Mouse (Mus musculus) A20 (cell line): ENCODE measurements around the gene Ccl21b.
"Not testable (repeated sequence)": the region's sequence is repeated elsewhere in the genome, so short reads cannot be mapped to it uniquely, and the experiment has no call there.

ENCODE experiments used
- DNase-seq: peaks from one replicate; pipeline ENCODE4 v3.0.0-alpha.2; 2011; ENCODE audit warnings: low read depth, low spot score

The Ccl21b gene

DNA sequence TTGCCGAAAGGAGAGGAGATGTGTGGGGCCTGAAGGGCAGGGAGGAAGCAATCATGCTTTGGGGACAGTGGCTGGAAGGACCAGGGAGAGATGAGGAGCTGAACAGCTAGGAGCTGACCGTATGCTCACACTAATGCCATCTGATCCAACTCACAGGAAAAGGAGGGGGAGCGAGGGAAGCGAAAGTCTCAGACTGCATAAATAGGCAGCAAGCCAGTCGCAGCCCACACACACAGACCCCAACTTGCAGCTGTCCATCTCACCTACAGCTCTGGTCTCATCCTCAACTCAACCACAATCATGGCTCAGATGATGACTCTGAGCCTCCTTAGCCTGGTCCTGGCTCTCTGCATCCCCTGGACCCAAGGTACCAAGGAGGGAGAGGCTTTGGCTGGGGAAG lies at the start of gene Ccl21b:
Gene Ccl21b, plus strand, starts transcription at position 301 of the 400 bp plus-strand sequence.
- DNase-seq, result not testable (repeated sequence)

DNA sequence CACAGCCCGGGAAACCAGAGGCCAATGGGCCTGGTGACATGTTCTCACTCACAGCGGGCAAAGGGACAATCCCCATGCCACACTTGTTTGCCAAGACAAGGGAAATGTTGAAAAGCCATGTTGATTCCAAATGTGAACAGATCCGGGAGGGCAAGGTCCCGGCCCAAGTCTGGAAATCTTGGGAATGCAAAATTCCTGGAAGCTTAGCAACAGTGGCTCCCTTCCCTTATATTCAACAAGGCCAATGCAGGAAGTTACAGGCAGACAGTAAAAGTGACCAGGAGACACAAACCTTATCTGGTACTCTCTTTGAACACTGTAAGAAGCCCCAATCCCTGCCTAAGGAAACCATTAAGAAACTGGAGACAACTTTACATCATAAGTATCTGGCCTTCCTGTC lies 15.2 kb upstream of the Ccl21b start, which contains the start of gene Gm10600:
Gene Gm10600, plus strand, starts transcription at position 301 of the 400 bp plus-strand sequence.
- not testable (repeated sequence) for DNase-seq

DNA sequence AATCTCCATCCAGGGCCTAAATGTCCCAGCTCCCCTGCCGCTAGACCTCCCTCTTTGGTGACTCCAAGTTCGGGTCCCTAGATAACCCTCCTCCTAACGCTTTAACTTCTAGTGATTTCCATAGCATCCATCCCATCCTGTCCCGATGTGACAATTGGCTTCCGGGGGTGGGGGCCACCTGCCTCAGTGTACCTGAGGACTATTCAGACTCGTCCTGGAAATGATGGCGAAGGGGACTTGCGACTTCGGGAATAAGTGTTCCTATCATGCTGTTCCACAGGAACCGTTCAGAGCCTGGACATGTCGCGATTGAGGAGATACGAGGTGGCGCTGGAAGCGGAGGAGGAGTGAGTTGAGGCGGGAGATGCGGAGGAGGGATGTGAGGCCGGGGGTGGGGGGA lies 38.4 kb downstream of the Ccl21b start, which contains the start of gene Gm21953:
Gene Gm21953, plus strand, starts transcription at position 301 of the 400 bp plus-strand sequence.
- not testable (repeated sequence) for DNase-seq
